Mouse (Mus musculus) cerebellum, adult 9-10 months (tissue): ENCODE data around the gene Dnase1l1.
A peak's percentile ranks its signal among the peaks of the same experiment; 100 is the strongest.

Source experiments
- DNase-seq: peaks from one replicate; pipeline ENCODE4 v3.0.0; 2022

The Dnase1l1 gene

GRCm38 (mm10) chrX:74281732-74282394 is at the start of gene Dnase1l1, which contains the start of gene Taz:
Dnase1l1 (minus strand) TSS chrX:74282337.
Taz (plus strand) TSS chrX:74281912.
- peak; percentile 76 for DNase-seq

- DNase-seq: peak; percentile 43
Measured at GRCm38 (mm10) chrX:74330166-74330930, 48.2 kb upstream of the Dnase1l1 start.

- DNase-seq: no peak
Measured at GRCm38 (mm10) chrX:74329215-74329671, 47.1 kb upstream of the Dnase1l1 start.

- peak; percentile 66 for DNase-seq
Measured at GRCm38 (mm10) chrX:74328725-74329161, 46.6 kb upstream of the Dnase1l1 start, which contains the start of gene Plxna3. Plxna3 (plus strand) TSS chrX:74329066.

- peak; percentile 84 for DNase-seq
Measured at GRCm38 (mm10) chrX:74312540-74313464, 30.7 kb upstream of the Dnase1l1 start, which contains the start of gene Fam50a. Fam50a (plus strand) TSS chrX:74313033.

GRCm38 (mm10) chrX:74304867-74305700 is 22.9 kb upstream of the Dnase1l1 start, which contains the start of gene Gdi1:
Gdi1 (plus strand) TSS chrX:74304998.
- DNase-seq: peak; percentile 76

GRCm38 (mm10) chrX:74299721-74300120 is 17.6 kb upstream of the Dnase1l1 start:
- no peak for DNase-seq

- no peak for DNase-seq
Measured at GRCm38 (mm10) chrX:74298348-74298747, 16.2 kb upstream of the Dnase1l1 start.

GRCm38 (mm10) chrX:74296538-74297448 is 14.7 kb upstream of the Dnase1l1 start, which contains the start of gene Atp6ap1:
Atp6ap1 (plus strand) TSS chrX:74297097.
- peak; percentile 95 for DNase-seq

- DNase-seq: no peak
Measured at GRCm38 (mm10) chrX:74293431-74293830, 11.3 kb upstream of the Dnase1l1 start.

- no peak for DNase-seq
Measured at GRCm38 (mm10) chrX:74283092-74283437, 928 bp upstream of the Dnase1l1 start.

- peak; percentile 84 for DNase-seq
Measured at GRCm38 (mm10) chrX:74282395-74283091, 406 bp upstream of the Dnase1l1 start.

GRCm38 (mm10) chrX:74281041-74281731 is 951 bp downstream of the Dnase1l1 start:
- DNase-seq: no peak

GRCm38 (mm10) chrX:74277916-74278315 is 4.2 kb downstream of the Dnase1l1 start:
- DNase-seq: no peak

- DNase-seq: no peak
Measured at GRCm38 (mm10) chrX:74273422-74274322, 8.5 kb downstream of the Dnase1l1 start.

GRCm38 (mm10) chrX:74270902-74271551 is 11.1 kb downstream of the Dnase1l1 start:
- DNase-seq: no peak

- DNase-seq: peak; percentile 95
Measured at GRCm38 (mm10) chrX:74270062-74270901, 11.9 kb downstream of the Dnase1l1 start, which contains the start of gene Rpl10. Rpl10 (plus strand) TSS chrX:74270812.
